Mouse (Mus musculus): Measurements from ENCODE around the gene Pik3r2. TPM values are rescaled to one million over a fixed set of nuclear protein-coding genes. Genes with fewer than 3 reads are reported as not detected.

Gene Pik3r2
- polyA plus RNA-seq, 1 experiment from 2014 or later: 77.3 TPM

DNA sequence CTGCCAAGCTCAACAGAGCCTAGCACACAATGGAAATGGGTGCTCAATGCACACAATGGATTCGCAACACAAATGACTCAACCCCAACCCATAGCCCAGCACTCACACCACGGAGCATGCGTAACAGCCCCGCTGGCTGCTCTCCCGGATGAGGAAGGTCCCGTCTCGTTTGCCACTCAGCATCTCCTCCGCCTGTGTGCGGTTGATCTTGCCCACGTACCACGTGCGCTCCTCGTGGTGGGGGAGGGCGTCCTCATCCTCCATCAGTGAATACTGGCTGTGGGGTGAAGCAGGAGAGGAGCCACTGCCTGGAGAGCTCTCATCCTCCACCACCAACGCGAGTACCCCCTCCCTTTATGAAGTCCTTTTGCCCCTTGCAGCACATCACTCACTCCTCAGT lies 7.6 kb downstream of the Pik3r2 start:
- WGBS: 83% methylated on average over 16 of the region's 16 CpGs
- H3K4me2 ChIP-seq (replicated peaks; ENCODE audit: low read depth, low read length): no peak overlapping the region
- no peaks in the 10 kb centered on the region for H3K9me3 ChIP-seq (ENCODE audit: low read length)
- H3K4me1 ChIP-seq (ENCODE audit: insufficient read depth, low read length): peaks cover 31% of the 10 kb centered on the region
- ATAC-seq (ENCODE audit: low FRiP score, low TSS enrichment): no peak
- H3K9ac ChIP-seq (replicated peaks; ENCODE audit: low read length): no peak overlapping the region
- H3K27me3 ChIP-seq (ENCODE audit: insufficient read depth, low read length): no peaks in the 10 kb centered on the region
- no peak overlapping the region for H3K27ac ChIP-seq (ENCODE audit: low read length)
- peaks cover 45% of the 10 kb centered on the region for H3K36me3 ChIP-seq (ENCODE audit: insufficient read depth, low read length)
- H3K4me3 ChIP-seq (ENCODE audit: low read length): no peak overlapping the region

DNA sequence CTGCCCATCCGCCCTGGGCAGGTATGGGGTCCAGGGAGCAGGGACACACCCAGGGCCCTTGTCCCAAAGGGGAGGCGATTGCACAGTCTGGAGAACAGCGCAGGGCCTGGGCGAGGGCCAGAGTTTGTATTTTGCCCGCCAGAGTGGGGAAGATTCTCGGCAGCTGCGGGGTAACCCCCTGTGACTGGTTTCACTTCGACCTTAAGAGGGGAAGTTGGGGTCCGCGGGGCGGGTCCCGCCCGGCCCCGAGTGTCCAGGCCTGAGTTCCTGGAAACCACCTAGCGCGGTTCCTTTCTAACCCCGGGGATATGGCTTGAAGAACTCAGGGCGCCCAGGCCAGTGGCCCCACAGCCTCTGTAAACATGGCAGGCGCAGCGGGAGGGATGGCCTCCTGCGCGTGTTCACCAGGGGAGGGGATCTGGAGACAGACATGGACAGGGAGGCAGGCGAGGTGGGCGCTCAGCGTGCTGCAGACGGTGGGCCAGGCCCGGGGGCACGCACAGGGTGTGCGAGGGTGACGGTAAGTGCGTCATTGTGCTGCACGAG lies 8.2 kb downstream of the Pik3r2 start:
- H3K4me2 ChIP-seq (replicated peaks; ENCODE audit: low read depth, low read length): no peak overlapping the region
- H3K4me1 ChIP-seq (ENCODE audit: insufficient read depth, low read length): peaks cover 24% of the 10 kb centered on the region
- no peak overlapping the region for H3K9ac ChIP-seq (replicated peaks; ENCODE audit: low read length)
- no peaks in the 10 kb centered on the region for H3K9me3 ChIP-seq (ENCODE audit: low read length)
- peaks cover 44% of the 10 kb centered on the region for H3K36me3 ChIP-seq (ENCODE audit: insufficient read depth, low read length)
- no peak overlapping the region for H3K27ac ChIP-seq (ENCODE audit: low read length)
- H3K27me3 ChIP-seq (ENCODE audit: insufficient read depth, low read length): no peaks in the 10 kb centered on the region
- H3K4me3 ChIP-seq (ENCODE audit: low read length): no peak overlapping the region
- no peak for ATAC-seq (ENCODE audit: low FRiP score, low TSS enrichment)
- WGBS: 94% methylated on average over 32 of the region's 32 CpGs

DNA sequence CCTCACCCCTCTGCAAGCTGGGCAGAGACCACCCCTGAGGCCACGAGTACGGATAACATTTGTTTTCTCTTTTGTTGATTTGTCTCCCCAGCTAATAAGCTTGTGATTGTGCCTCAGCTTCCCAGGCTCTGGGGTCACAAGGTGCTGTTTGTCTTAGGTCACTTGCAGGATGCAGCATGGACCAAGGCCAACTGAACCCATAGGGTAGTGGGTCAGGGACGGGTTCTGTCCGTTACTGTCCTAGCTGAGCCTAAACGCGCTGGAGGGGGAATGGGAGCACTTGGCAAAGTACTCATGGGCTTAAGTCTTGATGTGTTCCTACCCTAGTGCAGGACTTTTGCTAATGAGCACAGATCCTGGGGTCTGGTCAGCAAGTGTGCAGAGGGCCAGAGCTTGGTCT lies 9.0 kb downstream of the Pik3r2 start:
- peaks cover 42% of the 10 kb centered on the region for H3K36me3 ChIP-seq (ENCODE audit: insufficient read depth, low read length)
- H3K9ac ChIP-seq (replicated peaks; ENCODE audit: low read length): no peak overlapping the region
- H3K27ac ChIP-seq (ENCODE audit: low read length): peak overlapping the region; percentile 76; the same call in 1 of the 2 replicates
- peaks cover 21% of the 10 kb centered on the region for H3K4me1 ChIP-seq (ENCODE audit: insufficient read depth, low read length)
- no peaks in the 10 kb centered on the region for H3K27me3 ChIP-seq (ENCODE audit: insufficient read depth, low read length)
- no peak overlapping the region for H3K4me3 ChIP-seq (ENCODE audit: low read length)
- H3K4me2 ChIP-seq (replicated peaks; ENCODE audit: low read depth, low read length): no peak overlapping the region
- ATAC-seq (ENCODE audit: low FRiP score, low TSS enrichment): no peak
- H3K9me3 ChIP-seq (ENCODE audit: low read length): no peaks in the 10 kb centered on the region
- WGBS: 73% methylated on average over 6 of the region's 6 CpGs

DNA sequence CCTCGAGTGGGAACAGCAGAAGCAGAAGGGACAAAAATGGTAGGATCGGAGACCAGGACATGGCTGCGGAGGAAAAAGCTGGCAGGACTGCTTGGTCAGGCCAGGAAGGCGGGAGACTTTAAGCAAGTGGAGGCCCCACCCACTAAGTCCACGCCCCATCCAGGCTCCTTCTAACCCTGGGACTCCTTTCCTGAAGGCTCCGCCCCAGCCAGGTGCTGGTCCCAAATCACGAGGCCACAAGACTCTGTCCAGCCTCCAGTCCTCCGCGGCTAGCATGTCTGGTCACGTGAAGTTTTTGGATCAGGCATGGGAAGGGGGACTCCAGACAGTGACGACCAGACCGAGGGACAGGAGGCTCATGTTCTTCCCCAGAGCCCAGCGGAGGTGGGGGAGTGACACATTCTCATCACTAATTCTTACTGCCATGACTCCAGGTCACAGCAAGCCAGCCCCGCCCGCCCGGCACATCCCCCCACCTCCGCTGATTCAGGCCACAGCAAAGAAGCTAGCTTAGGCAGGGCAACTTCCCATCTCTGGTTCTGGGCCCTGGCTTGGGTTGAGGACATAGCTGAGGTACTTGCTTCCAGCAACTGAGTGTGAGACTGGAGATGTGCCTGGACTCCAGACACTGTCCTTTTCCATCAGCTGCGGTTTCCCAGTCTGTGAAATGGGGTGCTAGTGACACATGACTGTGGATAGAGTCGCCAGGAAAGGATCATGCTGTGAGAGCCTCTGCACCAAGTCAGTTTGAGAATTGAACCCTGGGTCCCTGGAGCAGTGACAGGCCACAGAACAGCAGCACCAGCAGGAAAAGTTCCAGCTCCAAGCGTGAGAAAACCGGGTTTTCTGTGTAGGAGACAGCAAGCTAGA lies 9.7 kb downstream of the Pik3r2 start:
- H3K27me3 ChIP-seq (ENCODE audit: insufficient read depth, low read length): no peaks in the 10 kb centered on the region
- peak; percentile 80 for ATAC-seq (ENCODE audit: low FRiP score, low TSS enrichment)
- 8% methylated on average over 21 of the region's 21 CpGs for WGBS
- peak overlapping the region; percentile 57 for H3K4me3 ChIP-seq (ENCODE audit: low read length)
- H3K4me1 ChIP-seq (ENCODE audit: insufficient read depth, low read length): peaks cover 21% of the 10 kb centered on the region
- peak overlapping the region; percentile 92 for H3K4me2 ChIP-seq (replicated peaks; ENCODE audit: low read depth, low read length)
- H3K9me3 ChIP-seq (ENCODE audit: low read length): no peaks in the 10 kb centered on the region
- peak overlapping the region; percentile 76 for H3K27ac ChIP-seq (ENCODE audit: low read length)
- H3K9ac ChIP-seq (replicated peaks; ENCODE audit: low read length): peak overlapping the region; percentile 70
- H3K36me3 ChIP-seq (ENCODE audit: insufficient read depth, low read length): peaks cover 36% of the 10 kb centered on the region

DNA sequence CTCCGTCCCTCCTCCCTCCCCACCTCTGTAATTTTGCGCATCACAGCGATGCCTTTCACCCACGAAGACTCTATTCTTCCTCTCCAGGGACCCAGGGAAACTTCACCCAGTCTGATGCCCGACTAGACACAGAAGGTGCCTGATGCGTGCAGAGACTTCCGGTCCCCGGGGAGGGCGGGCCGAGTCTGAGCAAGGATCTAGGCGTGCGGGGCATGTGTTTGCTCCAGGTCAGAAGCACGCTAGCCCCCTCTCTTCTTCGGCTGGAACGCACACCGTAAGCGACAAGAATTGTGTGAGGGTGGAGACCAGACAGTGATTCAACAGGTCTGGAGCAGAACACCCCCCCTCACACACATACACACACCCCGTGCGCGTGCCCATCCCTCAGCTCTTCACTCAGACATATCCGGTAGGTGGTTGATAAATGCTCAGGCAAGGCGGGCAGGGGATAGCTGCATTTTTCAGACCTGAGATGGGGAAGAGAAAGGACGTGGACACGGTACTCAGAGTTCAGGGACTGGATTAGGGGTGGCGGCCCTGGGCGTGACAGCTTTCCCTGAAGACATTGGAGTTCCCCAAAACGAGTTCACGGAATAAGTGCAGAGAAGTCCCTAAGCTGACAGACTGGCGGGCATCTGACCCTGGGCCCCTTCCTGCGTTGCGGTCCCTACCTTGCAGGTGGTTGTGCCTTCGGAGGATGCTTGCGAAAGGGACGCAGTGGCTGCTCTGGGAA lies 10.5 kb downstream of the Pik3r2 start:
- Histone ChIP-seq H3K27me3 (ENCODE audit: insufficient read depth, low read length) (no peaks in the 10 kb centered on the region), H3K9ac (replicated peaks; ENCODE audit: low read length) (peak overlapping the region; percentile 70), H3K4me3 (ENCODE audit: low read length) (peak overlapping the region; percentile 57), H3K4me2 (replicated peaks; ENCODE audit: low read depth, low read length) (peak overlapping the region; percentile 92), H3K36me3 (ENCODE audit: insufficient read depth, low read length) (peaks cover 28% of the 10 kb centered on the region), H3K9me3 (ENCODE audit: low read length) (no peaks in the 10 kb centered on the region), H3K4me1 (ENCODE audit: insufficient read depth, low read length) (peaks cover 25% of the 10 kb centered on the region), H3K27ac (ENCODE audit: low read length) (peak overlapping the region; percentile 76)
- under 1% methylated on average over 33 of the region's 34 CpGs for WGBS
- ATAC-seq (ENCODE audit: low FRiP score, low TSS enrichment): no peak

DNA sequence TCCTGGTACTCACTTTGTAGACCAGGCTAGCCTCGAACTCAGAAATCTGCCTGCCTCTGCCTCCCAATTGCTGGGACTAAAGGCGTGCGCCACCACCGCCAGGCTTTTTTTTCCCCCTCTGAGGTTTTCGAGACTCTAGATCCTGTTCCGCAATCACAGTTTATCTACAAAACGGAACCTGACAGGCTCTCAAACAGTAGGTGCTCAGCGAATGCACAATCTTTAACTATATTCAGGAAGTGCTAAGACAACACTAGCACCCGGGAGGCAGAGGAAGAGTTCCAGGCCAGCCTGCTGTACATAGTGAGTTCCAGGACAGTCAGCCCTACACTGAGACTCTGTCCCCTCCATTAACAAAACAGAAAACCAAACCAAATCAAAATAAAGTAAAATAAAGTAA lies 11.2 kb downstream of the Pik3r2 start:
- peak overlapping the region; percentile 92 for H3K4me2 ChIP-seq (replicated peaks; ENCODE audit: low read depth, low read length)
- 69% methylated on average over 9 of the region's 9 CpGs for WGBS
- peaks cover 26% of the 10 kb centered on the region for H3K4me1 ChIP-seq (ENCODE audit: insufficient read depth, low read length)
- H3K27ac ChIP-seq (ENCODE audit: low read length): peak overlapping the region; percentile 76; the same call in 1 of the 2 replicates
- ATAC-seq (ENCODE audit: low FRiP score, low TSS enrichment): no peak
- no peaks in the 10 kb centered on the region for H3K9me3 ChIP-seq (ENCODE audit: low read length)
- no peaks in the 10 kb centered on the region for H3K27me3 ChIP-seq (ENCODE audit: insufficient read depth, low read length)
- peaks cover 22% of the 10 kb centered on the region for H3K36me3 ChIP-seq (ENCODE audit: insufficient read depth, low read length)
- peak overlapping the region; percentile 57 for H3K4me3 ChIP-seq (ENCODE audit: low read length)
- H3K9ac ChIP-seq (replicated peaks; ENCODE audit: low read length): peak overlapping the region; percentile 70

DNA sequence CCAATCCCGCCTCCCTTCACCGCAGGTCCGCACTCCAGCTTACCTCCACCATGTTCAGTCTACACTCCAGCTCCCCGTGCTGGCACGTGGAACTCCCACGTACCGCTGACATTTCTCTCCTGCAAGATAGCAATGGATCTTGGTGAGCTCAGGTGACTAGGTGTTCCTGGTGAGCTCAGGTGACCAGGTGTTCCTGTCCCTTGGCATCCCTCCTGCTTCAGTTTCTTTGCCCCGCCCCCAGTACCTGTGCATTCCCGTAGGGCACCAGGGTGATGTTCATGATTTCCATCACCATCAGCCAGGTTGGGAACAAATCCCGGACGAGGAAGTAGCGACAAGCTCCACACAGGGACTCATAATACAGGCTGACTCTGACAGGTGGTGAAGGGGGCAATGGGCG lies 11.8 kb downstream of the Pik3r2 start:
- no peak overlapping the region for H3K4me3 ChIP-seq (ENCODE audit: low read length)
- peaks cover 20% of the 10 kb centered on the region for H3K36me3 ChIP-seq (ENCODE audit: insufficient read depth, low read length)
- ATAC-seq (ENCODE audit: low FRiP score, low TSS enrichment): no peak
- H3K9me3 ChIP-seq (ENCODE audit: low read length): no peaks in the 10 kb centered on the region
- 88% methylated on average over 13 of the region's 13 CpGs for WGBS
- no peak overlapping the region for H3K27ac ChIP-seq (ENCODE audit: low read length)
- H3K4me2 ChIP-seq (replicated peaks; ENCODE audit: low read depth, low read length): no peak overlapping the region
- no peak overlapping the region for H3K9ac ChIP-seq (replicated peaks; ENCODE audit: low read length)
- H3K27me3 ChIP-seq (ENCODE audit: insufficient read depth, low read length): no peaks in the 10 kb centered on the region
- H3K4me1 ChIP-seq (ENCODE audit: insufficient read depth, low read length): peaks cover 33% of the 10 kb centered on the region

DNA sequence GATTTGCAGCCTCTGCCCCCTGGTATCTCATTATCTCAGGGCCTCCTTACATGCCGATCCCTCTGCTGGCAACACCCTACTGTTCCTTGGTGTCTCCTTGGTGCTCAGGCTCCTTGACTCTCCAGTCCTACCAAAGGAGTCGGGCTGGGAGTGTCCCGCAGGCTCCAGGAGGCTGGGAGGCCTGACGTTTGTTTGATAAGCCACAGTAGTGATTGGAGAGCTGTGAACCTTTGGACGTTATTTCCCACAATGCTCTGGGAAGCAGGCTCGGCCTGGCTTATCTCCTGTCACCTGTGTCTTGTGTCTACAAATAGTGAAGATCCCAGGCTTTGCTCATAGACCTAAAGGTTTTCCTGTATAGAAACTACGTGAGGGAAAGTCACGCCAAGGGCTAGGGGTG lies 12.5 kb downstream of the Pik3r2 start:
- Histone ChIP-seq H3K36me3 (ENCODE audit: insufficient read depth, low read length) (peaks cover 18% of the 10 kb centered on the region), H3K27me3 (ENCODE audit: insufficient read depth, low read length) (no peaks in the 10 kb centered on the region), H3K9me3 (ENCODE audit: low read length) (no peaks in the 10 kb centered on the region), H3K4me1 (ENCODE audit: insufficient read depth, low read length) (peaks cover 39% of the 10 kb centered on the region), H3K4me2 (replicated peaks; ENCODE audit: low read depth, low read length) (no peak overlapping the region), H3K9ac (replicated peaks; ENCODE audit: low read length) (no peak overlapping the region), H3K4me3 (ENCODE audit: low read length) (no peak overlapping the region), H3K27ac (ENCODE audit: low read length) (no peak overlapping the region)
- 85% methylated on average over 8 of the region's 8 CpGs for WGBS
- no peak for ATAC-seq (ENCODE audit: low FRiP score, low TSS enrichment)

DNA sequence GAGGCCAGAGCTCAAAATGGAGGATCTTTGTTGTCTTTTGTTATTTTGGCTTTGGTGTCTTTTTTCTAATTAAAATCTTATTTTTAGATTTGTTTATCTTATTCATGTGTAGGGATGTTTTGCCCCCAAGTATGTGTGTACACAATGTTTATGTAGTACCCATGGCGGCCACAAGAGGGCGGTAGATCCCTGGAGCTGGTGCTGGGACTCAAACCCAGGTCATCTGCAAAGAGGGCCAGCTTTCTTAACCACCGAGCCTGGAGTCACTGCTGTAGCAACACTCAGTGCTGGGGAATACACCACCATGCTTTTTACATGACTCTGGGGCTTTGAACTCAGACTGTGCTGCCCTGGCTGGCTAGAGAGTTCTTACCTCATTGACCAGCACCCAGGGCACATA lies 13.2 kb downstream of the Pik3r2 start:
- Histone ChIP-seq H3K9ac (replicated peaks; ENCODE audit: low read length) (no peak overlapping the region), H3K27me3 (ENCODE audit: insufficient read depth, low read length) (no peaks in the 10 kb centered on the region), H3K4me1 (ENCODE audit: insufficient read depth, low read length) (peaks cover 46% of the 10 kb centered on the region), H3K4me2 (replicated peaks; ENCODE audit: low read depth, low read length) (no peak overlapping the region), H3K36me3 (ENCODE audit: insufficient read depth, low read length) (peaks cover 11% of the 10 kb centered on the region), H3K4me3 (ENCODE audit: low read length) (no peak overlapping the region), H3K27ac (ENCODE audit: low read length) (no peak overlapping the region), H3K9me3 (ENCODE audit: low read length) (no peaks in the 10 kb centered on the region)
- WGBS: 4% methylated on average over 3 of the region's 3 CpGs
- no peak for ATAC-seq (ENCODE audit: low FRiP score, low TSS enrichment)

Measured in kidney, embryonic 16.5 days (tissue).